Mouse (Mus musculus) ES-Bruce4 (cell line): ENCODE measurements around the gene Kcnh6. TPM values are rescaled to one million over a fixed set of nuclear protein-coding genes. Genes with fewer than 3 reads are reported as not detected.
A peak's percentile ranks its signal among the peaks of the same experiment; 100 is the strongest.
"Not testable (repeated sequence)": the region's sequence is repeated elsewhere in the genome, so short reads cannot be mapped to it uniquely, and the experiment has no call there.

Experiments
- H3K27ac ChIP-seq: 2 replicates; pipeline ENCODE4 v1.5.1; 2012; ENCODE audit warnings: low read length, inconsistent platforms; ENCODE audit not compliant: insufficient read depth
- H3K27me3 ChIP-seq: 2 replicates; pipeline ENCODE4 v1.6.1; 2012; ENCODE audit warnings: mild to moderate bottlenecking, low read length, inconsistent platforms; ENCODE audit not compliant: control insufficient read depth, poor library complexity, insufficient read depth, severe bottlenecking
- H3K36me3 ChIP-seq: 2 replicates; pipeline ENCODE4 v1.6.1; 2012; ENCODE audit warnings: inconsistent platforms, mild to moderate bottlenecking, low read length, moderate library complexity; ENCODE audit not compliant: control insufficient read depth, poor library complexity, insufficient read depth, severe bottlenecking
- H3K4me1 ChIP-seq: one replicate; pipeline ENCODE4 v1.8.1; 2011; ENCODE audit warnings: low read length; ENCODE audit not compliant: control insufficient read depth, insufficient read depth
- H3K4me3 ChIP-seq: 2 replicates; pipeline ENCODE4 v1.5.1; 2011; ENCODE audit warnings: low read depth, mild to moderate bottlenecking, low read length
- H3K9ac ChIP-seq: 2 replicates; pipeline ENCODE4 v1.6.1; 2012; ENCODE audit warnings: low read depth, mild to moderate bottlenecking, inconsistent platforms; ENCODE audit not compliant: poor library complexity, severe bottlenecking
- H3K9me3 ChIP-seq: replicated peaks from 2 replicates; pipeline ENCODE4 v1.6.1; 2012; ENCODE audit warnings: mild to moderate bottlenecking, low read length, inconsistent platforms; ENCODE audit not compliant: control insufficient read depth, poor library complexity, insufficient read depth, severe bottlenecking
- CTCF ChIP-seq: IDR thresholded peaks from one replicate; pipeline ENCODE4 v1.8.1; 2011; ENCODE audit warnings: low read depth, low read length
- EP300 ChIP-seq: IDR thresholded peaks from 2 replicates; pipeline ENCODE4 v1.6.1; 2011; ENCODE audit warnings: low read depth, low read length; ENCODE audit not compliant: insufficient read depth
- POLR2A ChIP-seq: IDR thresholded peaks from one replicate; pipeline ENCODE4 v1.8.1; 2011; ENCODE audit warnings: low read length; ENCODE audit not compliant: insufficient read depth
- polyA plus RNA-seq: library from polyadenylated mRNA; stranded (reverse); fragments of >200 nt; gene quantifications from 2 replicates; pipeline ENCODE4 v1.2.4, GENCODE M21; 2011; ENCODE audit warnings: low read depth; ENCODE audit not compliant: missing spikeins, insufficient read depth, insufficient read length

Gene Kcnh6
- polyA plus RNA-seq, 1 experiment, result 0.21 TPM

DNA sequence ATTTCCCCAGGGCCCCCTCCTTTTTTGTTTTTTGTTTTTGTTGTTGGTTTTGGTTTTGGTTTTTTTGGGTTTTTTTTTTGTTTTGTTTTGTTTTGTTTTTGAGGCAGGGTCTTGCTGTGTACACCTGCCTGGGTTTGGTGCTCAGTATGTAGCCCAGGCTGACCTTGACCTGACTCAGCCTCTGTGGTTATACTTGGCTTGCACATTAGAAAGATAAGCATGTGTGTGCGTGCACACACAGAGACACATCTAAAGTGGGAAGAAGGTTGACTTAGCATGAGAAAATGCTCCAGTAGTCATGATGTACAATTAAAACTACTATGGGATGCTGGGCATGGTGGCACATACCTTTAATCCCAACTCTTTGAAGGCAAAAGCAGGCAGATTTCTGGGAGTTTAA lies 52.6 kb downstream of the Kcnh6 start:
- TF ChIP-seq CTCF, result no peak
- no peak for TF ChIP-seq EP300
- TF ChIP-seq POLR2A, result no peak
- H3K9ac ChIP-seq, result no peak overlapping the region
- H3K4me3 ChIP-seq, result no peak overlapping the region
- H3K9me3 ChIP-seq, result no peaks in the 10 kb centered on the region
- H3K36me3 ChIP-seq, result peaks cover 10% of the 10 kb centered on the region; the same call in 1 of the 2 replicates
- H3K27me3 ChIP-seq, result no peaks in the 10 kb centered on the region
- H3K27ac ChIP-seq, result no peak overlapping the region
- no peaks in the 10 kb centered on the region for H3K4me1 ChIP-seq

DNA sequence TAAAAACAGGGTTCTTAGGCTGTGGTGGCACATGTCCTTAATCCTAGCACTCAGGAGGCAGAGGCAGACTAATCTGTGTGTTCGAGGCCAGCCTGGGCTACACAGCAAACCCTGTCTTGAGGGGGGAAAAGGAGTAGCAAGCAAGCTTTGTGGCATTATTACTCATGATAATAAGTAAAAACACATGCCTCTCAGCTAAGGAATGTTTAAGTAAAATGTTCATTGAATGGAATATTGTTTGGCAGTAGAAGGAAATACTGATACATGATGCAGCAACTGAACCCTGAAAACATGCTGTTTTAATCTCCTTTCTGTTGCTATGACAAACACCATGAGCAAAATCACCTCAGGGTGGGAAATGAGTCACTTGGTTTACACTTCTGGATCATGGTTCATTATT lies 53.4 kb downstream of the Kcnh6 start:
- TF ChIP-seq CTCF (no peak), EP300 (no peak), POLR2A (no peak)
- Histone ChIP-seq H3K36me3 (peaks cover 10% of the 10 kb centered on the region; the same call in 1 of the 2 replicates), H3K4me1 (no peaks in the 10 kb centered on the region), H3K27ac (no peak overlapping the region), H3K4me3 (no peak overlapping the region), H3K9me3 (no peaks in the 10 kb centered on the region), H3K9ac (no peak overlapping the region), H3K27me3 (no peaks in the 10 kb centered on the region)

DNA sequence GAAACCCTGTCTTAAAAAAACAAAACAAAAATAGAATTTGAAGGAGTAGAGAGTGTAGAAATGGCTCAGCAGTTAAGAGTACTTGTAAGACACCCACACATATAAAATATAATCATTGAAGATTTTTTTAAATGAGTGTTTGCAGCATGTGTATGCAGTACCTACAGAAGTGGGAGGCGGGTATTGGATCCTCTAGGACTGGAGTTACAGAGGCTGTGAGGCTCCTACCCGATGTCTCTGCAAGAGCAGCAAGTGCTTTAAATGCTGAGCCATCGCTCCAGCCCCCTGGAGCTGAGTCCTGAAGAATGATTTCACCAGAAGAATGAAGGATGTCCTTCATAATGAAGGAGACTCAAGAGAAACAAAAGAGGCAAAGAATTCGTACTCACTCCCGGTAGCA lies 55.8 kb downstream of the Kcnh6 start:
- TF ChIP-seq POLR2A (no peak), CTCF (no peak), EP300 (no peak)
- Histone ChIP-seq H3K4me1 (no peaks in the 10 kb centered on the region), H3K9ac (no peak overlapping the region), H3K27ac (no peak overlapping the region), H3K9me3 (no peaks in the 10 kb centered on the region), H3K27me3 (no peaks in the 10 kb centered on the region), H3K4me3 (no peak overlapping the region), H3K36me3 (peaks cover 7% of the 10 kb centered on the region; the same call in 1 of the 2 replicates)

DNA sequence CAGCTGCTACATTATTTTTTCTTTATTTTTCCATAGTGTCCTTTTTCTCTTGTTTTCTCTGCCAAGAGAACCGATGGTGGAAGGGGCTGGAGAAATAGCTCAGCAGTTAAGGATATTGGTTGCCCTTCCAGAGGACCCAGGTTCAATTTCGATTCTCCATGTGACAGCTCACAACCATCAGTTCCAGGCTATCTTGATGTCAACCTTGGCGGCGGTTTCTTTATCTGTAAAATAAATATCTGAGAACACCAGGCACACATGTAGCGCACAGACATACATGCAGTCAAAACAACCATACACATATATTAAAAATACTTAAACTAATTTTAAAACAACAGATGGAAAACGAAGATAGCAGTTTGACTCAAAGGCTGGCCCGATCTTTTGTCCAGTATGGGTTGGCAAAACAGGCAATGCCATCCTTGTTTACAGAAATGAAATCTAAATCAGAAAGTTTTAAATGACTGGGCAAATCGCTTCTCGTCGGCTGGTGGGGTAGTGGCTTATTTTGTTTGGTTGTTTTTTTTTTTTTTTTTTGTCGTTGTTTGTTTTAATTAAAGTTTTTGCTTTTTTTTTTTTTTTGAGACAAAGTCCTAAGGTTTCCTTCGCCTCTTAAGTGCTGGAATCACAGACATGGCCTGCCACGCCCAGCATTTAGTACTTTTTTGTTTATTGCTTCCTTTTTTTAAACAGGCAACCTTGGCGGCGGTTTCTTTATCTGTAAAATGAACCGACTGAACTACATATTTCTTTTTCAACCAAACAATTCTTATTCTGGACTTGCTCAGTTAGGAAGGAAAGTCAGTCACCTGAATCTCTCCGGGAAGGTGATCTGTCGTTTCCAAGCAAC lies 57.4 kb downstream of the Kcnh6 start:
- Histone ChIP-seq H3K9ac (no peak overlapping the region), H3K4me1 (no peaks in the 10 kb centered on the region), H3K9me3 (no peaks in the 10 kb centered on the region), H3K36me3 (no peaks in the 10 kb centered on the region), H3K27me3 (no peaks in the 10 kb centered on the region), H3K4me3 (no peak overlapping the region), H3K27ac (no peak overlapping the region)
- TF ChIP-seq EP300, result no peak
- no peak for TF ChIP-seq POLR2A
- no peak for TF ChIP-seq CTCF

DNA sequence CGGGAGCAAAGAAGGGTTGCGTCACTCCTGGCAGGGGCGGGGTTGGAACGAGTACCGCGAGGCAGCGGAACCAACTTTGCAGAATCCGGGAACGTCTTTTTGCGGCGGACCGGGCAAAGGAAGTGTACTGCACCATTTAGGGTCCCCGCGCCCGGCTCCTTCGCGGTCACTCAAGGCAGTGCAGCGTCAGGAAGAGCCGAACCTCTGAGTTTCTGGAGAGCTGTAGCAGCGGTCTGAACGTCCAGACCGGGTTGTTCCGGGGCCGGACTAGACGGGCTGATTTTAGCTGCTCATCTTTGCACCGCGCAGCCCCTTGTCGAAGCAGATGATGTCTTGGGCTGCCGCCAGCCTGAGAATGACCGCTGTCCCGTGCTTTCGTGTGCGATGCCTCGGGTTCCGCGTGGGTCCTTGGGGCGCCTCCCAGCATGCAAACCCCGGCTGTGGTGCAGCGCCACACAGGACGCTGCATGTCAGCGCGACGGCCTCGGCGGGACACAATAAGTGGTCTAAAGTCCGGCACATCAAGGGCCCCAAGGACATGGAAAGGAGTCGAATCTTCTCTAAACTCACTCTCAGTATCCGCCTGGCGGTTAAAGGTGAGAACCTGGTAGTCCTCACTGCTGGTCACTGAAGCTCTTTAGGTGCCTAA lies 58.1 kb downstream of the Kcnh6 start, which contains the start of gene Taco1:
Gene Taco1, plus strand, starts transcription at position 139 of the 649 bp plus-strand sequence.
- TF ChIP-seq EP300 (0 out of 2 replicates have a peak, but pooled peaks have one; percentile 11), POLR2A (no peak), CTCF (no peak)
- H3K27ac ChIP-seq, result no peak within 1 kb of the TSS

DNA sequence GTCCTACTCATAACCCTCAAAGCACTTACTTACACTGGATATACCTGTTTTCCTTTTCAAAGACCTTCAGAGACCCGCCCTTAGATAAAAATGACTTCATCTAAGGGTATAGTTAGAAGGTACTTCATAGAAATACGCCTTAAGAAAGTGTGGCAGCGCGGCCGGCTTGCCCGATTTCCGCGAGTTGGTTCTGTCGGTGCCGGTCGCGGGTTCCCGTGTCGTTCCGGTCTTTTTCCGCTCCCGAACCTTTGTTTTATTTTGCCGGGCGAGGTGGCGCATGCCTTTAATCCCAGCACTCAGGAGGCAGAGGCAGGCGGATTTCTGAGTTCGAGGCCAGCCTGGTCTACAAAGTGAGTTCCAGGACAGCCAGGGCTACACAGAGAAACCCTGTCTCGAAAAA lies 58.7 kb downstream of the Kcnh6 start:
- H3K9me3 ChIP-seq, H3K27me3 ChIP-seq, H3K36me3 ChIP-seq, H3K27ac ChIP-seq, H3K4me1 ChIP-seq: not testable (repeated sequence)
- Histone ChIP-seq H3K9ac (peak overlapping the region; percentile 65), H3K4me3 (peak overlapping the region; percentile 86)

More for the DNA sequence above, 58.1 kb downstream of the Kcnh6 start, which contains the start of gene Taco1:
- Histone ChIP-seq H3K9me3 (no peaks in the 10 kb centered on the region), H3K4me3 (peak within 1 kb of the TSS; percentile 86), H3K27me3 (no peaks in the 10 kb centered on the region), H3K36me3 (no peaks in the 10 kb centered on the region), H3K4me1 (no peaks in the 10 kb centered on the region), H3K9ac (peak within 1 kb of the TSS; percentile 65)
